Mouse (Mus musculus) cortical plate, adult 2 months (tissue): ENCODE measurements around the gene Noct. TPM values are rescaled to one million over a fixed set of nuclear protein-coding genes. Genes with fewer than 3 reads are reported as not detected.
A peak's percentile ranks its signal among the peaks of the same experiment; 100 is the strongest.

Source experiments
- H3K27ac ChIP-seq: fragments of 200-500 bp; 2 replicates; pipeline ENCODE4 v1.5.1; 2012; ENCODE audit warnings: low read length, control low read depth, inconsistent platforms; ENCODE audit not compliant: insufficient read depth
- H3K4me1 ChIP-seq: fragments of 200-500 bp; 2 replicates; pipeline ENCODE4 v1.6.1; 2011; ENCODE audit warnings: low read length; ENCODE audit not compliant: control insufficient read depth, insufficient read depth
- H3K4me3 ChIP-seq: fragments of 200-500 bp; 2 replicates; pipeline ENCODE4 v1.5.1; 2011; ENCODE audit warnings: mild to moderate bottlenecking, low read length, control low read depth; ENCODE audit not compliant: insufficient read depth
- CTCF ChIP-seq: fragments of 200-500 bp; IDR thresholded peaks from 2 replicates; pipeline ENCODE4 v1.5.1; 2011; ENCODE audit warnings: mild to moderate bottlenecking, control low read depth, low read length; ENCODE audit not compliant: insufficient read depth; ENCODE audit errors: extremely low read depth
- POLR2A ChIP-seq: fragments of 200-500 bp; IDR thresholded peaks from 2 replicates; pipeline ENCODE4 v1.6.1; 2011; ENCODE audit warnings: mild to moderate bottlenecking, low read length, control low read depth; ENCODE audit not compliant: insufficient read depth; ENCODE audit errors: extremely low read depth
- polyA plus RNA-seq: library from polyadenylated mRNA; depleted of rRNA; stranded (reverse); fragments of >200 nt; gene quantifications from 2 replicates; pipeline ENCODE4 v1.2.3, GENCODE M21; 2012

Noct gene
- polyA plus RNA-seq, 1 experiment, result 31.8 TPM

DNA sequence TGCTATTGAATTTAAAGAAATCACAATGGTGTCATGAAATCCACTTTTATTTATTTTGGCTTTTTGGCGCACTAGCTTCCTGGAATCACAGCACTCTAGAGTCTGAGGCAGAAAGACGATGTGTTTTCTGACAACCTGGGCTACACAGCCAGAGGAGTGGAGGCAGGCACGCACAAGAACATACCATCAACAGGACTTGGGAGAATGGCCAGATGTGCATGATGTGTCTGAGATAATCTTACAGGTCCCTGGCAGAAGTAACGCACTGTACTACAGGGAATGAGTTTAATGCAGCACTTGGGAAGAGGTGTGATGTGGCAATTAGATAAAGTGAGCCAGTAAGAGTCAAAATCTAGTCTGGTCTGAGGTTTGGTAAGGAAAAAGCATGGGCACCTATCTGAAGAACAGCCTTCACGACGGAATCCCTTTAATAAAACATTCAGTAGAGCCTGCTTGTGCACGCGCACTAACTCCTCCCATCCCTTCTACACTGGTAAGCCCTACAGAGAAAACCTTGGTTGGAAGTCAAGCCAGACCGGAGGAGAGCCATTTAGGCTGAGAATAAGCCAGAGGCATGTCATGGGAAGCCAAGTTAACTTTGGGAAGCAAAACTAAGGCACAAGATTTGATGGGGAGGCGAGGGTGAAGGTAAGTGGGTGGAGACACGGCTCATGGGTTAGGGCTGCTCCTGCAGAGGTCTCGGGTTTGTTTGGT is 28.6 kb downstream of the Noct start:
- Histone ChIP-seq H3K27ac (no peak overlapping the region), H3K4me3 (no peak overlapping the region), H3K4me1 (no peaks in the 10 kb centered on the region)
- TF ChIP-seq POLR2A (no peak), CTCF (no peak)

DNA sequence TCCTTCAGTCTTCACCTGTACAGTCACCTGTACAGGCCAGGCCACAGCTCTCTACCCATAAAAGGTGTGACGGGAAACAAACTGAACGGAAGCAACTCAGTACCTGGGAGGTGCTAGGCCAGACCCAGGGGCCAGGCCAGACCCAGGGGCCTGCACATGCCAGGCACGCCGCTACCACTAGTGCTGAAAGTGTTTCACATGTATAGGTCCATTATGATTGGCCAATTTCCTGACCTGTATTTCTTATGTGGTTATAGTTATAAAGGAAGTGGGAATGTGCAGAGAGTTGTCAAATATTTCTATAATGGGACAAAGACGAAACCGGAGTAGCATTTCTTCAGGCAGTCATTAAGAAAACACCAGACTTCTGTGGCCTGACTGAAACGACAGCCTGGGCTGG is 30.5 kb downstream of the Noct start:
- Histone ChIP-seq H3K4me1 (no peaks in the 10 kb centered on the region), H3K27ac (no peak overlapping the region), H3K4me3 (no peak overlapping the region)
- no peak for TF ChIP-seq CTCF
- no peak for TF ChIP-seq POLR2A

DNA sequence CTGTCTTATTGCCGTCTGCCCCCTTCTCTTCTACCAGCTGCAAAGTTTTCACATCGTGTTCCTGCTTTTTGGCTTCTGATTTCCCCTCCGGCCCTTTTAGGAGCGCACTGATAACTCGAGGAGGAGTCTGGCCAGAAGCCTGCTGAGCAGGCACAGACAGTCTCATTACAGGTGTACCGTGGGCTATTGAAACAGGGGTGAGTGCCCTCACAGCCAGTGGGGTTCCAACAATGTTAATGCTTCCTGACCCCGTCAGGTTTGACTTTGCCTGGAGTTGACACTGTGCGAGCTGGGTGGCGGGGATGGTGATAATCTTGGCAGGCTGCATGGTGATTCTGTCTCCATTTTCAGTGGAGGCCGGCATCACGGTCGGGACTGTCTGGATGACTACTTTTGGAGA is 32.2 kb downstream of the Noct start:
- Histone ChIP-seq H3K4me1 (no peaks in the 10 kb centered on the region), H3K27ac (no peak overlapping the region), H3K4me3 (no peak overlapping the region)
- TF ChIP-seq POLR2A (no peak), CTCF (no peak)

DNA sequence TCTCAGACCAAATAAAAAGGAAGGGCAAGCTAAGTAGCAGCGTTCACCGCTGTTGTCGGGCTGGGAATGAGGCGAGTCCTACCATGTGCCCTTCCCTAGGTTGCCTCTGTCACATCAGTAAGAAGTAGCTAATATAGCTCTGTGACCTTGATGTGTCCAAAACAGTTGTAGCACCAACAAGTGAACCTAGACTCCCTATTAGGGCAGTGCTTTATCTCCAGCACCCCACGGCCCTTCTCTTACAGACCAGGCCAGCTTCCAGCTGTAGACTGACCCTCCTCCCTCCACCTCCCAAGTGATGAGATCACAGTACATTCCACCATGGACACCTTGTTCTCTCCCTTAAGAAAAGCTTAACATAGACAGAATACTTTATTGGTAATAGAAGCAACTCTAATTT is 33.8 kb downstream of the Noct start:
- Histone ChIP-seq H3K4me1 (no peaks in the 10 kb centered on the region), H3K4me3 (no peak overlapping the region), H3K27ac (no peak overlapping the region)
- no peak for TF ChIP-seq POLR2A
- TF ChIP-seq CTCF, result no peak

DNA sequence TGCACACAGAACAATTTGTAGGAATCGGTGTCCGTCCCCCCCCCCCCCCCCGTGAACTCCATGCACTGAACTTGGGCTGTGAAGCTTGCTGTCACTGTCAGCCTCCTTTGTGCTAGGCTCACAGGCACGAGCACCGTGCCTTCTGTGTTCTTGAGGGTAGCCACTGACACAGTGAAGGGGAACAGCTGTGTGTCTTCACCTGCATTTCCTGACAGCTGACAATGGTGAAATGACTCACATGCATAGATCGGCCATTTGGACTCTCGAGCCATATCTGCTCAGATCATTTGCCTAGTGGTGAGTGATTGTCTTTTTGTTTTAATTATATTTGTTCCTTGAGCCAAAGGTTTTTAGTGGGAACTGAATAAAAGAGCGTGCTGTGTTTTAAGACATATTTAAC is 38.7 kb downstream of the Noct start:
- H3K4me3 ChIP-seq, result no peak overlapping the region
- H3K27ac ChIP-seq, result no peak overlapping the region
- TF ChIP-seq CTCF (no peak), POLR2A (no peak)
- no peaks in the 10 kb centered on the region; the same call in 1 of the 2 replicates for H3K4me1 ChIP-seq

DNA sequence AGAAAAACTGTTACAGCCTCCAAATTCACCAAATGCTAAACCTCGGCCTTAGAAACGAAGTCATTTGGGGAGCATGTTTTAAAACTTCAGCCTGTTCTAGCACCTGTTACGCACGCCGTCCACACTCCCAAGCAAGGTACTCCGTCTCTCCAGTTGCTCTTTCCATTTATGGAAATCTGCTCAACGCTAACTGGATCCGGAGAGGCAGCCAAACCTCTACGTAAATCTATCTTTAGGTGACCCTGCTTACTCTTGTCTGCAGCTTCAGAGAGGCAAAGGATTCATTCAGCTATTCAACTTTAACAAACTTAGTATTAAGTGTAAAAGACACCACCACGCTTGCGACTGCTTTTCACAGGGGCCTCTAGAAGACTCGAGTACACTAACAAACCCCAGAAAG is 44.2 kb downstream of the Noct start:
- H3K27ac ChIP-seq, result no peak overlapping the region
- no peak overlapping the region for H3K4me3 ChIP-seq
- no peaks in the 10 kb centered on the region; the same call in 1 of the 2 replicates for H3K4me1 ChIP-seq
- TF ChIP-seq POLR2A, result no peak
- TF ChIP-seq CTCF, result no peak

DNA sequence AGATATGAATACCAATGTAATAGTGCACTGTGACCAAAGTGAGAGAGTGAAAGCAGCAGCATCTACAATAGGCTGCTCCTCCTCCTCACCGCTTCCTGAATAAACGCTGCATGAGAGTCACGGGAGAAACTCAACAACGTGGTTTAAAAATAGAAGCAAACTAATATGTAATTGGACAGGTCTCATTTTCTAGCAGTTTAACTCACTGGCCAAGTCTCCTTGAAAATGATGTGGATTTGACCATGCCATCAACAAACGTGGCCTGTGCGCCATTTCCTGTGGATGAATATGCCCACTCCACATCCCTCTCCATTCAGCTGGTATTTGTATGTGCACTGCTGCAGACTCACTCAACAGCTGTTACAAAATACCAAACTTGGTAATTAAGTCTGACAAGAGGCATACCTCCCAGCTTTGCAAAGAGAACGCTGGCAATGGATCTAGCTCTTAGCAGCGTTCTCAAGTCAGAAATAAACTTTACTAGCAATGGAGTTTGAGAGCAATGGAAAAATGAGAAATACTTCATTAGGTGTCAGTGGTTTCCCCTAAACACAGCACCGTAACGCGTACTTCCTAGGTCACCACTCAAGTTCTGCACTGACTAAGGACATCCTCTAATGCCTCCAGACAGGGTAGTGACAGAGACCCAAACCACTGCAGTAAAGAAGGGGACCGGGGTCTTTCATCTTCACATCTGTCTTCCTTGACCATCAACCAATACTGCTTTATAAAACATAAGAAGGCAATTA is 46.0 kb downstream of the Noct start:
- Histone ChIP-seq H3K4me3 (no peak overlapping the region), H3K27ac (no peak overlapping the region), H3K4me1 (no peaks in the 10 kb centered on the region; the same call in 1 of the 2 replicates)
- no peak for TF ChIP-seq POLR2A
- no peak for TF ChIP-seq CTCF

DNA sequence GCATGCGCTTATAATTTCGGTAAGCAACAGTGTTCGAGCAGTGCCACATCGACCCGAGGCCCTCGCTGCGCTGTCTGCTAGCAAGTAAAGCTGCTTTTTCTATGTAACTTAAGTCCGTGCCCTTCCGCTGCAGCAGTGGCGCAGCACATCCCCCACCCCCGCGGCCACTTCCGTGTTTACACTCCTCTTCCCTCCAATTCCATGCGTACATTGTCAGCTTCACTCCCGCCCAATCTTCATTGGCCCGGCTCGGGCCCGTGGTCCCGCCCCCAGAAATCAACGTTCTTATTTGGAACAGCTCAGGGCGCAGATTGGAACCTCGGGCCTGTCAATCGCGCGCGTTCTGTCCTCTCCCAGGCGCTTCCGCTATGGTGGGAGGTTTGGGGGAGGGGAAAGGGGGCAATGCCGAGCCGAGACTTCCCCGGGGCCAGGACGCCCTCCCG is 51.7 kb downstream of the Noct start:
- Histone ChIP-seq H3K4me1 (no peaks in the 10 kb centered on the region; the same call in 1 of the 2 replicates), H3K4me3 (peak overlapping the region; percentile 74), H3K27ac (no peak overlapping the region)
- TF ChIP-seq CTCF (no peak), POLR2A (peak; percentile 23; the same call in 1 of the 2 replicates)

DNA sequence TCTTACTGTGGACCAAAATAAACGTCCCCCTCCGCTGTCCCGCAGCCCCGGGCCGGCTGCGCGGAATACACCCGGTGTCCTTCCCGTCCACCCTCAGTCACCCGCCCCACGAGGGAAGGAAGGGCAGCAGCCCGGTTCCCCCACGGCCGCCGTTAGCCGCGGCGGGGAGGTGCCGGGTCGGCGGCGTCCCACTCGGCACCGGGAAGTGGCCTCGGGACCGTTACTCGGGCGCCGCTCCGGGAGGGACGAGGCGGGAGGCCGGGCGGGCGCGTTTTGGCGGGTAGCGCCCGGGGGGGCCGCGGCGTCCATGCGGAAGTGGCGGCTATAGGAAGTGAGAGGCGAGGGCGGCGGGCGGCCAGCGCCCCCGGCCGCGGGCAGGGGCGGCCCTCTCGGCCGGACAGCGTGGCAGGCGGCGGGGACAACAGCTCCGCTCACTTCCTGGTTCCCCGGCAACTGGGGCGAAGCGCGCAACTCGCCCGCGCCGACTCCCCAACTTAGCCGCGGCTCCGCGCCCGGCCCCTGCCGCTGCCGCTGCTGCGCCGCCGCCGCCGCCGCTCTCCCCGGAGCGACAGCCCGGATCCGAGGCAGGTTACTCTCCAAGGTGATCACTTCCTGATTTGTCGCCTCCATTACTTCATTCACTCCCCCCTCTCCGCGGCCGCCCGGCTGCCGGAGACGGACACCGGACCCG is 52.3 kb downstream of the Noct start:
- Histone ChIP-seq H3K27ac (peak overlapping the region; percentile 97), H3K4me3 (peak overlapping the region; percentile 74), H3K4me1 (no peaks in the 10 kb centered on the region; the same call in 1 of the 2 replicates)
- TF ChIP-seq CTCF (no peak), POLR2A (no peak)
